Mouse (Mus musculus): ENCODE data around the gene Lrp6.
A peak's percentile ranks its signal among the peaks of the same experiment; 100 is the strongest.

Gene Lrp6

DNA sequence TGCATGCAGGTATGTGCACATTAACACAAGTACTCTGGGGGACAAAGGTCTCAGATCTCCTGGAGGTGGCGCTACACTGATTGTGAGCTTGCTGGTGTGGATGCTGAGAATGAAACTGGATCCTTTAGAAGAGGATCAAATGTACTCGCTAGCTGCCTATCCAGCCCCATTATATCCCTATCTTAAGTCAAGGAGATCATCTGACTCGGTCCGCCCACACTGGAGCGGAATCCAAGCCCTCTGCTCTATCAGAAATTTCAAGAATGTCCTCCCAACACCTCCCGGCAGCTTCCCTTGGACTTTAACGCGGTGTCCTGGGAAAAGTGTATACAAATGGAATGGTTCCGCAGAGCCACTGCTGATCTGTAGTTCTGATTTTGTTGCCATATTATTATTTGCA lies 77.1 kb downstream of the Lrp6 start:
- DNase-seq = peak; percentile 33

- DNase-seq = no peak
Observed at GRCm38 (mm10) chr6:134489130-134489529, 77.6 kb downstream of the Lrp6 start.

- no peak for DNase-seq
Observed at GRCm38 (mm10) chr6:134486318-134486717, 80.4 kb downstream of the Lrp6 start.

DNA sequence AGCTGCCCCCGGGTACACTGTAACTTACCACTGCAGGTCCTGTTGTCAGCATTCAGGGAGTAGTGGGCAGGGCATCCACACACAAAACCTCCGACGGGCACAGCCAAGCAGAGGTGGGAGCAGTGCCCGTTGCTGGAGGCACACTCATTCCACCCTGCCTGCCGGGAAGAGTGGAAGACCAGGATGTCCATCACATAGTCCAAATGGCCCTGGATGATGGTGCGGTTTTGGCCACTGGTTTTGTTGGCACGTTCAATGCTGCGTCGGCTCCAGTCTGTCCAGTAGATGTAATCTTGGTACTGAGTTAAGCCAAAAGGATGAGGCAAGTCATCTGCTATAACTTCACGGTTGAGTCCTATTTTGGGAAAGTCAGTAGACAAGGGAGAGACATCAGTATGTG lies 87.3 kb downstream of the Lrp6 start:
- no peak for DNase-seq

- no peak for DNase-seq
Observed at GRCm38 (mm10) chr6:134473143-134473561, 93.6 kb downstream of the Lrp6 start.

DNA sequence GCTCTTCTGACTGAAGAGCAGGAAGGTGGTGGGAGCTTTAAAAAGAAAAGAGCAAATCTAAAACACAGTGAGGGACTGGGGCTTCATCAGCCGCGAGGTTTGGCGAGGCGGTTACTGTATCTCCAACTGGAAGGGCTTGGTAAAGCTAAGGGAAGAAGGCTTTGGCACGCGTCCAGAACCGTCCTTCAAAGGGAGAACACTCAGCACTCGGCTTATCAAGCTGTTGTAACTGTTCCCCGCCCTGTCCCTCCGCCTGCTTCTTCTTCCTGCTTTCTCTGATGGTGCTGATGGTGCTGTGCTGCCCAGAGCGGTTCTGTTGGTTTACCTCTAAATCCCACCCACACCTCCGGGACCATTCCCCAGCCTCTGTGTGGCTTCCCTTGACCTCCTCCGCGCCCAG lies 95.9 kb downstream of the Lrp6 start:
- DNase-seq = peak; percentile 39

GRCm38 (mm10) chr6:134469297-134469696 lies 97.5 kb downstream of the Lrp6 start:
- no peak for DNase-seq

DNA sequence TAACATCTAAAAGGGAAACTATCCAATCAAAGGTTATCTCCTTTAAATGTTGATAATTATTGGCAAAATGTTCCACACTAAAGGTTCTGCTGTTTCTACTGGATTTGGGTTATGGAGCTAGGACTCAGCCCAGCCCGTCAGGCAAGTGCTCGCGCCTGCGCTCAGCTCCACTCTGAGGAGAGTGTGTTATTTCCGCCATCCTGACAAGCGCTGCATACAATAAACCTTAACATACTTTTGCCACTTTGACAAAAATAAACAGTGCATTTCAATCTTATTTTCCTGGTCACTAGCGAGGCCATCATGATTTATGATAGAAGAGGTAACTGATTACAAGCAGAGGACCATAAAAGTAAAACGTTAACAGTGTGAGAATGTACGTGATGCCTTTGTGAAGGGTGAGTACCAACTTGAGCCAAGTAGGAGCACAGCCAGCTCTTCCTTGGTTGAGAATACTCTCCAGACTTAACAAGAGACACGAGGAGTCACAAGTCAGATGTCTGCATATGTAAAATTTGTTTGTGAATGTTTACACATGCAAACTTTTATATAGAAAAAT lies 100.0 kb downstream of the Lrp6 start:
- no peak for DNase-seq

DNA sequence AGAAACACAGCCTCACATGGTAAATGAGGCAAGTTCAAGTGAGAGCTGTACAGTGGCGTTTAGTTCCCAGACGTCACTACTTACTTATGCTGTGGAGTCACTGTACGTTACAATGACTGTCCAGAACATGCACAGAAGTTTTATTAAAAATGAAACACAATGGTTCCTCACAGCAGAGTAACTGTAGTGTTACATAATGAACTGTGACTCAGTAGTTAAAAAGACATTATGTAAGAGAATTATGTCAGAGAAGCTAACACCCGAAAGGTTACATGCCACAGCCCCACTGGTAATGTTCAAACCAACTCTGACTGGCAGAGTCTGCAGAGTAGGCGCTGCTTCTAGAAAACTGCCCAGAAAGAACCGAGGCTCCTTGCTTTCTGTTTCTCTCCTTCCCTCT lies 105.6 kb downstream of the Lrp6 start:
- no peak for DNase-seq

GRCm38 (mm10) chr6:134458376-134458775 lies 108.4 kb downstream of the Lrp6 start:
- no peak for DNase-seq

GRCm38 (mm10) chr6:134454093-134454492 lies 112.7 kb downstream of the Lrp6 start:
- peak; percentile 24 for DNase-seq

DNA sequence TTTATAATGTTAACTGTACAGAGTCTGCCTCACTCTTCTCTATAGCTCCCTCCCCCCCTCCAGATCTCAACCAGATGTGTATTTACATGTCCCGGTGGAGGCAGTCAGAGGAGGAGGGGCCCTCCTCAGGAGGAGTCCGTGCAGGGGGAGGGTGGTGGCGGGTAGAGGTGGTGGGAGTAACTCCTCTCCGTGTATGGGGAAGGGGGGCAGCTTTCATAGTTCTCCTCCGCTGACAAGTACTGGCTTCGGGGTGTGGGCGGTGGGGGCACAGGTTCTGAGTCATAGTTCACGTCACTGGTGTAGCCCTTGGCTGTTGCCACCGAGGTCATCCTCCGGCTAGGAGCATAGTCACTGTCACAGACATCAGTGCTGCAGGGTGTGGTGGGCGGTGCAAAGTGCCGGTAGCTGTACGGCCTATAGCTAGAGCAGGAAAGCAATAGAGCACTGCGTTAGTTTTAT lies 116.1 kb downstream of the Lrp6 start:
- no peak for DNase-seq

DNA sequence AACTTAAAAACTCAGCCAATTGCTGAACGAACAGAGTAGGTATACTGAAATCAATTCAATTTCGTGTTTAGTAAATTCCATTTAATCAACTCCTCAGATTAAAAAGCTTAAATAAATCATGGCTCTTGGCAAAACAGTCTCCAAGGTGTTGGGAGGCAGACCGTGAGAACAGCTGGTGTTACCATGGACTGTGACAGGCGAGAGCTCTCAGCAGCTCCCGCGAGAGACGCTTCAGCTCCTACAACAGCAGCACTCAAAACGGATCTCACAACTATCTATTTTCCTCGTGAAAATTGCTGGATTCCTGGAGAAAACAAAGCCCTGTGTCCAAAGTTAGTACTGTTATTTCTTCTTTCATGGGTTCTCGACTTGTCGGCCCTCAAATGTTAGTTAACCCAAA lies 116.8 kb downstream of the Lrp6 start:
- DNase-seq = no peak

DNA sequence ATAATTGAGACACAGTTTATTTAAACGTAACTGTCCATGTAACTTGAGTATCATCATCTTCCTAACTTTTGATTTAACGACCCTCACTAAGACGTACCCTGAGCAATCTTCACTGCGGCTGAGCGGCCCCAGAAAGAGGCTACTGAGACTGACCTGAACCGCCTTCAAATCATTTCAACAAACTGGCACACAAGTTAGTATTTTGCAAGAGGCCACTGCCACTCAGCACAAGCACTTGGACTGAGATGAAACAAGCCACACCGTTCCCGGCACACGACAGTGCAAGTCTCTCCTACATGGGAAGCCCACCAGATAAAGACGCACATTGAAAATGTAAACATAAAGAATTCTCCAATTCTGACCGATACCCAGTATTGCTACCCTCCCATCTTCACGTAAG lies 118.3 kb downstream of the Lrp6 start:
- no peak for DNase-seq

- no peak for DNase-seq
Observed at GRCm38 (mm10) chr6:134443925-134444324, 122.8 kb downstream of the Lrp6 start.

DNA sequence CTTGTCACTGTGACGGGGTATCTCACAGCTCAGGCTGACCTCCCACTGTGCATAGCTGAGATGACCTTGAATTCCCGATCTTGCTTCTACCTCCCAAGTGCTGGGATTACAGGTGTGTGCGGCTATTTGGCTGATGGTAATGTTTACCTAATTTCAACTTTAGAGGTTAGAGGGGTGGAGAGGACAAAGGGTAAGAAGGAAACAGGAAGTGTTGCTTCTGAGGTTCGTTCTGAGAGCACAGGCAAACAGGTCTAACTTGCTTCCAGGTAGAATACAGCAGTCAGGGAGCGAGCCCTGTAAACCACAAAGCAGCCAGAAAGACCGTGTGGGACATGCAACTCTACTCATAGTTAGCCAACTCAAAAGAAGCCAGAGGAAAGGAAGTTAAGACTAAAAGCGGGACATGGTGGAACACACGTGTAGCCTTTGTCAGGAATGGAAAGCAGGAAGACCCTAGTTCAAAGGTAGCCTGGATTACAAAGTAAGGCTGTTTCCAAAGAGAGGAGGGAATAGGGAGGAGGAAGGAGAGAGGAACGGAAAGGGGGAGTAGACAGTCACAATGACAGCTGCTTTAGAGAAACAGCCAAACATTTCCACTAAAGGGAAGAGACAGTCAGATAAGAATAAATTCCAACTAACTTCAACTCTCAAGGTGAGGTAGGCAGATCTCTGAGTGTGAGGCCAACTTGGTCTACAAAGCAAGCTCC lies 123.4 kb downstream of the Lrp6 start:
- peak; percentile 42 for DNase-seq

GRCm38 (mm10) chr6:134442219-134442618 lies 124.5 kb downstream of the Lrp6 start:
- no peak for DNase-seq

- no peak for DNase-seq
Observed at GRCm38 (mm10) chr6:134441716-134442115, 125.0 kb downstream of the Lrp6 start.

DNA sequence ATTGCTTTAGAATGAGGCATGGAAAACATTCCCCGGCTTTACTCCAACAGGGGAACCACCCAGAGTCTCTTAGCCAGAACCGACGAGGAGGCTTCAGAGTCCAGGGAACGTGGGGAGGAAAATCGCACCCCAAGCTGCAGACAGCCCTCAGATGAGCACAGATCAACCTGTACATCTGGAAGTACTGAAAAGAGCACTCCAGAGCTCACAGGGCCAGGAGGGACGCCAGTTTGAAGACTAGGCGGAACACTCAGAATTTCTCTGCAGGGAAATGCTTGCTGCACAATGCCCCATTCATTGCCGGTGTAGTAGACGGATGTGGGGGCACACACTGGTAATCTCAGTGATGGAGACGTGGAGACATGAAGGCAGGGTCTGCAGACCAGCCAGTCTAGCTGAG lies 126.7 kb downstream of the Lrp6 start:
- DNase-seq = no peak

DNA sequence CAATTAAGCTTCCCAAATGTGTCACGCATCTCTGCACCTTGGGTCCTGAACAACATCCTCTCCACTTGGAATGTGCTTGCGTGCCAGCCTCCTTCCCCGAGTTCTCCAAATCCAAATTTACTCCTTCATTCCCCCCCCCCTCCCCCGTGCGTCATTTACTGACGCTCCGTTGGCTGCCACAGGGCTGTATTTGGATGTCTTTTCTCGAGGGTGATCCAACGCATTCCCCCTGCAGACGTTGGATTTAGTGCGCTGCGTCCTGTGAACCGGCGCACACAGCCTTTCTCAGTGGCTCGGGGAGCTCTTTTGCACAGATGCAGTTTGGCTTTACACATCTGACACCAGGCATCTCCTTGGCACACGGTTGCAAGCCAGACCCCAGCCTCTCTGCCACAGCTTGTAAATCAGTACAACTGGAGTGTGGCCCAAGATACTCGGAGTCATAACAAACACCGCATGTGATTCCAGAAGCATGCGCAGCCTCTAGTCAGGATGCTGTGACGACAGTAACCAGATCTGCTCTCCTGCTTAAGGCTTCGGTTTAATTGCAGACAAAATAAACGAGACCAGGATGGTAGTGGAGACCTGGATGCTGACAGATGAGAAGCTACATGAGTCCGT lies 127.3 kb downstream of the Lrp6 start:
- DNase-seq = peak; percentile 21

DNA sequence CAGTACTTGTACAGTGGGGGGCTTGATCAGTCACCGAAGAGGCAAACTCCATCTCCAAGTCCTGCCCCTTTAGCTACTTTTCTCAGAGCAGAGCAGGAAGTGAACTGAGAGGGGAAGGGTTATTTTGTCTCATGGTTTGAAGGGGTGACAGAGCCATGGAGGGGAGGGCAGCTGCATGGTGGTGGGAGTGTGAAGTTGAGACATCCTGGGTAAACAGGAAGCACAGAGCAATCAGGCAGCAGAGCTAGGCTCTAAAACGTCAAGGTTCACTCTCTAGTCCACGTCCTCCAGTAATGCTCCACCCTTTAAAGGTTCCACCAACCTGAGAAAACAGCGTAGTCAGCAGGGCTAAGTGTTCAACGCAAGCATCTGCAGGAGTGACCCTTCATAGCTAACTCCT lies 129.8 kb downstream of the Lrp6 start:
- no peak for DNase-seq

DNA sequence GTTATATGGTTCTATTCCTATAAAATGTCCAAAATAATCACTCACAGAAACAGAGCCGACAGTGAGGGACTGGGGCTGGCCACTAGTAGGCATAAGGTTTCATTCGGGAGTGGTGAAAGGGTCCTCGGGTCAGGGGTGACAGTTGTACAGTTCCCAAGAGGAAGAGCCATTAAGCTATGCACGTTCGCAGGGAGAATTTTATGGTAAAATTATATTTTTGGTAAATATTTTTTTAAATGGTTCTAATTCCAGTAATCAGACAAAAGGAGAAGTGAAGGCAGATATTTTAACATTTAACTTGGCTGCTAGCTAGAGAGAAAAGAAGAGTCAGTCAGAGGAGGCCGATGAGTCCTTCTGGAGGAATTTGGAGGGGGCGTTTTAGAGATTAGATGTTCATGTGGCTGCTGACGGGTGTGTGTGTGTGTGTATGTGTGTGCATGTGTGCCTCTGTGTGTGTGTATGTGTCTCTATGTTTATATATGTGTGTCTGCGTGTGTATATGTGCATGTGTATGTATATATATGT lies 131.8 kb downstream of the Lrp6 start:
- no peak for DNase-seq

GRCm38 (mm10) chr6:134434044-134434443 lies 132.7 kb downstream of the Lrp6 start:
- no peak for DNase-seq

DNA sequence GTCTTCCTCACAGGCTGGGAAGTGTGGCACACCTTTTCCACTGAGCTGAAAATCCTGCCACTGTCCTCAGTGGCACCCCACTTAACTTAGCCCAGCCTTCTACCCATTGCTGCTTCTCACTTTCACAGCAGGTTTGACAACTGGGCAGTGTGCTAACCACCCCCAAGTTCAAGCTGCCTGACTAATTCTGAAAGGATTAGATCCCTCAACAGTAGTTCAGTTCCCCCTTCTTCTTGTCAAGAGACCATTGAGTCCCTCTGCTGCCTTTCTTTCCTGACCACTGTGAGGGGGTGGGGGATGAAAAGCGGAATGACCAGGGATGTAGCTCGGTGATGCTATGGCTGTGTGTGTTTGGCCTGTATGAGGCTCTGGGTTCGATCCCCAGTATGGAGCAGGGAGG lies 133.5 kb downstream of the Lrp6 start:
- DNase-seq = no peak
